Mouse (Mus musculus): ENCODE results near the gene Pcyt2. TPM values are rescaled to one million over a fixed set of nuclear protein-coding genes. Genes with fewer than 3 reads are reported as not detected.

The Pcyt2 gene
- polyA plus RNA-seq, 1 experiment from 2014 or later: 167 TPM

DNA sequence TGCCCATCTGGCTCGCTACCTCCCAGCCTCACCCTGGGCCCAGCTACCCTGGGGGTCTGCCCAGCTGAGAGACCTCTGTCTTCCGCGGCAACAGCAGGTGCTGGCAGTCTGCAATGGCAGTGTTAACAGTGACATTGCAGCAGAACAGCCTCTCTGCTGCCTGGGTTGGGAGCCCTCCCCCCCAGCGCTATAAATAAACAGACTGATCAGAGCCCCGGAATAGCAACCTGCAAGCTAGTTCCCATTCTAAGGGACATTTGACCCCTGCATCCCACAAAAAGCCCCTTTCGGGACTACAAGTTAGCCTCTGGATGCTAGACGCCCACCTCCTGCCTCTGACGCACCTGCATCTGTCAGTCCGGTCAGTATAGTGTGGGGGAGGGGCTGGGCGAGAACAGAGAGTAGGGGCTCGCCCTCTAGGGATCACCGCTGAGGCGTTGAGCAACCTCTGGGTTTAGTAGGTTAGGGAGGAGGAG lies 30.3 kb upstream of the Pcyt2 start, which contains the start of gene Myadml2:
Myadml2 (minus strand) TSS at position 158 of the 476 bp plus-strand sequence.
- Histone ChIP-seq H3K4me3 (peak within 1 kb of the TSS; percentile 22), H3K4me2 (peak within 1 kb of the TSS; percentile 53), H3K9me3 (no peaks in the 10 kb centered on the region), H3K27ac (replicated peaks) (no peak within 1 kb of the TSS), H3K4me1 (replicated peaks) (peaks cover 17% of the 10 kb centered on the region), H3K36me3 (no peaks in the 10 kb centered on the region), H3K9ac (peak within 1 kb of the TSS; percentile 65), H3K27me3 (no peaks in the 10 kb centered on the region)
- WGBS: 5% methylated on average over 13 of the region's 13 CpGs
- no peak for ATAC-seq (ENCODE audit: low read depth)

DNA sequence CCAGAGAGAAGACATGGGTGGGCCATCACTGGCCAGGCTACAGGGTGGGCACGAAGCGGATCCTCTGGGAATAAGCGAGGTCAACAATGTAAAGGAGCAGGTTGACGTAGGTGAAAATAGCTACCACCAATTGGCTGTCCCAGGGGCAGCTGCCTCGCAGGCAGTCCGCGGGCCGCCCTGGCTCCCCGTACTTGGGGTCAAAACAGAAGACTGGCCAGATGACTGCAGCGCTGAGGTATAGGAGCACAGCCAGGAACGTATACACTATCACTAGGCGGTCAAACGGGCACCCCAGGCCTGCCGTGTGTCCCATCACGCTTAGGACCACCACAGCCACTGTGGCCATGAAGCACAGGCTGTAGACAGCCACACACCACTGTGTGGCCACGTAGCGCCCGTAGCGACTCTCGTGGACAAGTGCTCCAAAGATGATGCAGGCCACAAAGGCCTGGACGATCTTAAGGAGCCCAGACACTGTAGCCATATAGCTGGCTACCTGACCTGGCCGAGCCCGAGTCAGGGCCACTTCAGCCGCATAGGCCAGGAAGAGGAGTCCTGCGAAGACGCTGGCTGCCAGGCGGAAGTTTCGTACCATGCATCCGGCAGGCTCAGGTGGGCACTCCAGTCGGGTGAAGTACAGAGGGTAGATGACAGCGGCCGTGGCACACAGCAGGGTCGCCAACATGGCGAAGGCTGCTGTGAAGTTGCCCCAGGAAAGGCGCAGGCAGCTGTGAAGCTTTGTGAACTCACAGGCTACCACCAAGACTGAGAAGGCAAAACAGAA lies 29.5 kb upstream of the Pcyt2 start:
- no peaks in the 10 kb centered on the region for H3K9me3 ChIP-seq
- H3K4me2 ChIP-seq: peak overlapping the region; percentile 53; the same call in 1 of the 2 replicates
- H3K36me3 ChIP-seq: no peaks in the 10 kb centered on the region
- 85% methylated on average over 35 of the region's 35 CpGs for WGBS
- ATAC-seq (ENCODE audit: low read depth): no peak
- H3K27me3 ChIP-seq: 0 out of 2 replicates have a peak, but pooled peaks cover 2% of the 10 kb centered on the region
- H3K9ac ChIP-seq: peak overlapping the region; percentile 65; the same call in 1 of the 2 replicates
- H3K4me1 ChIP-seq (replicated peaks): peaks cover 25% of the 10 kb centered on the region
- H3K27ac ChIP-seq (replicated peaks): no peak overlapping the region
- H3K4me3 ChIP-seq: no peak overlapping the region

DNA sequence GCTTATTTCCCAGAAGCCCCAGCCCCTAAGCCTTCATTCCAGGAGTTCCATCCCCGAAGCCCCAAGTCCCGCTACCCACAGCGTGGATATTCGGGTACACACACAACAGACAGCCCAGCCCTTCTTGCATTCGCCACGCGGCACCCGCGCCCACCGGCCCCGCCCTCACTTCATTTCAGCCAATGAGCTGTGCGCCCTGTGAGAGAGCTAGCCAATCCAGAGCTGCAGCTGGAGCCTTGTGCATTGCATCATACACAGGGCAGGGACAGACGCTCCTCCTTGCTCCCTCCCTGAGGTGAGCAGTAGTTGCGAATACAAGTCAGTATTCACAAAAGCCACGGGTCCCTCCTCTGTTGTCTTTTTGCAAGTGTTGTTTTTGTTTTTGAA lies 25.9 kb upstream of the Pcyt2 start, which contains the start of gene Pycr1:
Pycr1 (minus strand) TSS at position 169 of the 387 bp plus-strand sequence.
- Histone ChIP-seq H3K27me3 (0 out of 2 replicates have a peak, but pooled peaks cover 4% of the 10 kb centered on the region), H3K9me3 (no peaks in the 10 kb centered on the region), H3K36me3 (no peaks in the 10 kb centered on the region), H3K4me1 (replicated peaks) (peaks cover 27% of the 10 kb centered on the region), H3K27ac (replicated peaks) (peak within 1 kb of the TSS; percentile 34; the same call in 1 of the 2 replicates), H3K4me3 (peak within 1 kb of the TSS; percentile 49), H3K4me2 (peak within 1 kb of the TSS; percentile 82), H3K9ac (peak within 1 kb of the TSS; percentile 78)
- WGBS: 0% methylated on average over 15 of the region's 15 CpGs
- ATAC-seq (ENCODE audit: low read depth): peak; percentile 99

DNA sequence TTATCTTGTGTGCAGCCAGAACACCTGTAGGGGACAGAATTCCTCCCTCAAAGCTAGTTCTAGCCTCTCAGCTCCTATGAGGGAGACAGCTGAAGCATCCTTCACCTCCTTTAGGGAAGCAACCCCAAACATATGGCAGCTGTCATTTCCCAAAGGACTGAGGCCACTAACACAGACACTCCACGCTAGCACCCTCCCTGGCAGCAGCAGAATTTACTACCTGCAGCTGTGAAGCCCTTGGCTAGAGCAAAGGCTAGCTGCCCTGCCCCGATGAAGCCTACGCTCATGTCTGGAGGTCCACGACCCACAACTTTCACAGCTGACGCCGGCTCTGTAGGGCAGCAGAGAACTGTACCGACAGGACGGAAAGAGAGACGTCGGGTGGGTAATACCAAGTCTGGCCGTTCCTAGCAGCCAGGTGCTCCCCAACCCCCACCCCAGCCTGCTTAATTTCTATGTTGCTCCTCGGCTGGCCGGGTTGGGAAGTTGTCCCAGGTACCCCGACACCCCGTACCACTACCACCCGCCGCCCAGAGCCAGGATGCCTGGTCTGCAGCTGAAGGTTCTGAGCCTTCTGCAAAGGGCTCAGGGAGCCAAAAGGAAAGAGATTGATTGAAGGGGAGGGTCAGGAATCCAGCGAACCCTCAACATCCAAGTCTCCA lies 25.3 kb upstream of the Pcyt2 start:
- Histone ChIP-seq H3K4me2 (peak overlapping the region; percentile 82), H3K9ac (peak overlapping the region; percentile 78), H3K27me3 (0 out of 2 replicates have a peak, but pooled peaks cover 4% of the 10 kb centered on the region), H3K9me3 (no peaks in the 10 kb centered on the region), H3K4me1 (replicated peaks) (peaks cover 24% of the 10 kb centered on the region), H3K27ac (replicated peaks) (peak overlapping the region; percentile 34; the same call in 1 of the 2 replicates), H3K4me3 (peak overlapping the region; percentile 49), H3K36me3 (no peaks in the 10 kb centered on the region)
- under 1% methylated on average over 18 of the region's 18 CpGs for WGBS
- peak; percentile 64 for ATAC-seq (ENCODE audit: low read depth)

DNA sequence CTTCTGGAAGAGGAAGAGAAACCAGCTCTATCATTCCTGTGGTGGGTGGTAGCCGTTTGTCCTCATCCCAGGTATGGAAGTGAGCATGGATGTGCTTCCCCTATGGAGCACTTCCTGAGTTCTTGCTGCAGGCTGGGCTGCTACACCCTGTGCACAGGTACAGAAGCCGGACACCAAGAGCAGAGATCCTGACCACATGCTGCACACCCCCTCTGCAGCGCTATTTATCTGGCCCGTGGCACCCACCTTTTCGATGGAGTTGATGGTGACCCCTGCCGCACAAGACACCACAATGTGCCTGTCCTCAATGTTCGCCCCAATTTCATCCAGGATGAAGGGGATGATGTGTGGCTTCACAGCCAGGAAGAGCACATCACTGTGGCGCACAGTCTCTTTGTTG lies 24.1 kb upstream of the Pcyt2 start:
- no peaks in the 10 kb centered on the region for H3K36me3 ChIP-seq
- H3K27ac ChIP-seq (replicated peaks): no peak overlapping the region
- WGBS: 77% methylated on average over 8 of the region's 8 CpGs
- ATAC-seq (ENCODE audit: low read depth): no peak
- 0 out of 2 replicates have a peak, but pooled peaks cover 4% of the 10 kb centered on the region for H3K27me3 ChIP-seq
- H3K4me2 ChIP-seq: peak overlapping the region; percentile 82; the same call in 1 of the 2 replicates
- H3K9ac ChIP-seq: peak overlapping the region; percentile 78; the same call in 1 of the 2 replicates
- H3K9me3 ChIP-seq: no peaks in the 10 kb centered on the region
- no peak overlapping the region for H3K4me3 ChIP-seq
- peaks cover 17% of the 10 kb centered on the region for H3K4me1 ChIP-seq (replicated peaks)

DNA sequence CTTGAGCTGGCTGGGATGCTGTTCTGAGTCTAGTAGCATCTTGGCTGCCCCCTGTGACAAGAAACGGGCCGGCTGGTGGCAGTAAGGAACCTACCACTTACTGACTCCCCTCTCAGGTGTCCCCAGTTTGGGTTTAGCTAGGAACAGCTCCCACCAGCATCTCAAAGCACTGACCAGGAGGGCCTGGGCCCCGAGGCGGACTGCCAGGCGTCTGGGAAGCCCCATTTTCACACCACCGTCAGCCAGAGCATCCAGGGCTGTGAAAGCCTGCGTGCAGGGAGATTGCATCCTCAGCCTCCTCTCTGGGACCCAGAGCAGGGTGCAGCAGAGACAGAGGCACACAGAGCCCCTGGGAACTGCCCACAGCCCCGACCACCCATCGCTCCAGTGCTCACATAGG lies 23.5 kb upstream of the Pcyt2 start:
- H3K4me1 ChIP-seq (replicated peaks): peaks cover 17% of the 10 kb centered on the region
- H3K9ac ChIP-seq: peak overlapping the region; percentile 34
- H3K4me2 ChIP-seq: no peak overlapping the region
- ATAC-seq (ENCODE audit: low read depth): no peak
- no peak overlapping the region for H3K27ac ChIP-seq (replicated peaks)
- H3K36me3 ChIP-seq: no peaks in the 10 kb centered on the region
- H3K4me3 ChIP-seq: no peak overlapping the region
- H3K27me3 ChIP-seq: 0 out of 2 replicates have a peak, but pooled peaks cover 4% of the 10 kb centered on the region
- WGBS: 64% methylated on average over 9 of the region's 9 CpGs
- H3K9me3 ChIP-seq: no peaks in the 10 kb centered on the region

DNA sequence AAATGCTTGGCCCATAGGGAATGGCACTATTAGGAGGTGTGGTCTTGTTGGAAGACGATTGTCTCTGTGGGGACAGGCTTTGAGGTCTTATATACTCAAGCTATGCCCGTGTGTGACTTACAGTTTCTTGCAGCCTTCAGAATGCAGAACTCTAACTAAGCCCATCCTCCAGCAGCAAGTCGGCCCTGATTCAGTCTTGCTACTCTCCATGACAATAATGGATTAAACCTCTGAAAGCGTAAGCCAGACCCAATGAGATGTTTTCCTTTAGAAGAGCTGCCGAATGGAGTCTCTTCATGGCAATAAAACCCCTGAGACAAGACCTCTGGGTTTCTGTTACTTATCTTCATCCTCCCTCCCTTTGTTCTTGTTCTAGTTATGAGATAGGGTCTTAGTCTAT lies 17.1 kb upstream of the Pcyt2 start:
- no peak overlapping the region for H3K4me2 ChIP-seq
- H3K27me3 ChIP-seq: no peaks in the 10 kb centered on the region
- 83% methylated on average over 5 of the region's 5 CpGs for WGBS
- no peaks in the 10 kb centered on the region for H3K36me3 ChIP-seq
- H3K27ac ChIP-seq (replicated peaks): no peak overlapping the region
- no peaks in the 10 kb centered on the region for H3K9me3 ChIP-seq
- peaks cover 29% of the 10 kb centered on the region for H3K4me1 ChIP-seq (replicated peaks)
- no peak overlapping the region for H3K4me3 ChIP-seq
- no peak for ATAC-seq (ENCODE audit: low read depth)
- no peak overlapping the region for H3K9ac ChIP-seq

DNA sequence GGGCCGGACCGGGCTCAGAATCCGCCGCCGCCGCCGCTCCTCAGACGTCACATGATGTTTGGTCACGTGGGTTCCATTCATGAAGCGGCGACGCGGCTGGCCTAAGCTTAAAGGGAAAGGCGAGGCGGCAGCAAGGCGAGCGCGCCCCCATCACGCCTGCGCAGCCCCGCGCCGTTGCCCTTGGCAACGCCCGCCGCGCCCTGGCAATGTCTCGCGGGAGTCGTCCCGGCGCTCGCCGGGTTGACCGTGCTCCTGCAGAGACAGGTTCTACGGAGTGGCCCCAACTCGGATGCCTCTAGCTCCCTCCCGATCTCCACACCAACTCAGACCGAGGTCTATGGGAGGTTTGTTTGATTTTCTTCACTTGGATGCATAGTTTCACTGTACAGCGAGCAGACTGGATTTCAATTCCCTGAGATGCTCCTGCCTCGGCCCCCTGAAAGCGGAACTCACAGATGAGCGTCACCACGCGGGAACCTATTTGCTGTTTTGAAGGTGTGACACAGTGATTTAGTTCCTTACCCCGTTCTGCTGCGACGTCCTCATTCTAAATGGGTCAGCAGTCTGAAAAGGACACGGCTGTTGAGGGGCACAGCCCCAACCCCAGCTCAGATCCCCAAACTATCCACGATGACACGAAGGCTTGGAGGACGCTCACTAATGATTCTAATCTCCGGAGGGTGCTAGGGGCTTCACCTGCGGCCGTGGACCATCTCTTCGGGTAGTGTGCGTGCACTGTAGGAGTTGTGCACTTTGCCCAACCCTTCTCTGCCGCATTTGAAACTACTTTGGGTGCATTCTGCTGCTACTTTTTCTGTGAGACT lies 16.0 kb upstream of the Pcyt2 start, which contains the start of gene Mafg:
Mafg (minus strand) TSS at position 81 of the 824 bp plus-strand sequence.
- Histone ChIP-seq H3K4me3 (peak within 1 kb of the TSS; percentile 92), H3K9me3 (no peaks in the 10 kb centered on the region), H3K4me1 (replicated peaks) (peaks cover 35% of the 10 kb centered on the region), H3K27me3 (no peaks in the 10 kb centered on the region), H3K4me2 (peak within 1 kb of the TSS; percentile 95), H3K9ac (peak within 1 kb of the TSS; percentile 96), H3K36me3 (peaks cover 9% of the 10 kb centered on the region), H3K27ac (replicated peaks) (peak within 1 kb of the TSS; percentile 88)
- peak; percentile 90 for ATAC-seq (ENCODE audit: low read depth)
- 10% methylated on average over 58 of the region's 58 CpGs for WGBS

DNA sequence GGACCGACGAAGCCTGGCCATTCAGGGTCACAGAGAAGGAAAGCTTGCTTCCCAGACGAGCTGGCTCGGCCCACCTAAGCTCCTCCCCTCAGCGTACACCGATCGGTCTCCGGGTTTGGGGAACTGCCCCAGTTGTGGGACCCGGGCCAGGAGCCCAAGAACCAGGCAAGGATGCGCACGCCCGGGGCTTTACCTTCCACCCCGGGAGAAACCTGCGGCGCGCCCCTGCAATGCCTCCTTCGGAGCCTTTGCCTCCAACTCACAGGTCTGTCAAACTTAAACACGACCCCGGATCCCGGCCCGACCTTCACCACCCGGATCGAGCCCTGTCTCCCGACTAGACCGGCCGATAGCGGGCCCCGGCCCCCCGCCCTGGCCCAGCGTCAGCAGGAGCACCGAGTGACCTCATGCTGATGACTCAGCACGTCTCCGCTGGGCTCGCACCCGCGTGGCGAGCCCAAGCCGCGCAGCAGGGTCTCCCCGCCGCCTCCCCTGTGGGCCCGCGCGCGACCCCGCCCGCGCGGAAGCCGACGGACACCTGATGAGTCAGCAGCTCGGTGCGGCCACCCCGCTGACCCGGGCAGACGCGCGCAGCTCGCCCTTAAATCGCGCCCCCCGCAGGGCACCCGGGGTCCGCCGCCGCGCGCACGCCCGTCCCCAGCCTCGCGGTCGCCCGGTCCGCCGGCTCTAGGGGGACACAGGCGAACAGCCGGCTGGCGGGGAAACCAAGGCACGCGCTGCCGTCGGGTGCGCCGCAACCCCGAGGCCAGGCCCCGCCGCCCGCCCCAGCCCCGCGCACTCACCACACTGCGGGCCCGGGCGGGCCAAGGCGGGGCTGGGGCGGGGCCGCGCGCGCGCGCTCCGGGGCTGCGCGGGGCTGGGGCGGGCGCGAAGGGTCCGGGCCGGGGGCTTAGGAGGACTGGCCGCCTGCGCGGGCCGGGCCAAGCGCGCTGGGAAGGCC lies 15.1 kb upstream of the Pcyt2 start:
- peaks cover 15% of the 10 kb centered on the region for H3K36me3 ChIP-seq
- H3K4me2 ChIP-seq: peak overlapping the region; percentile 95
- H3K4me3 ChIP-seq: peak overlapping the region; percentile 92
- peak overlapping the region; percentile 88 for H3K27ac ChIP-seq (replicated peaks)
- WGBS: 1% methylated on average over 89 of the region's 116 CpGs
- peak overlapping the region; percentile 96 for H3K9ac ChIP-seq
- no peaks in the 10 kb centered on the region for H3K27me3 ChIP-seq
- peaks cover 35% of the 10 kb centered on the region for H3K4me1 ChIP-seq (replicated peaks)
- peak; percentile 85 for ATAC-seq (ENCODE audit: low read depth)
- H3K9me3 ChIP-seq: no peaks in the 10 kb centered on the region

DNA sequence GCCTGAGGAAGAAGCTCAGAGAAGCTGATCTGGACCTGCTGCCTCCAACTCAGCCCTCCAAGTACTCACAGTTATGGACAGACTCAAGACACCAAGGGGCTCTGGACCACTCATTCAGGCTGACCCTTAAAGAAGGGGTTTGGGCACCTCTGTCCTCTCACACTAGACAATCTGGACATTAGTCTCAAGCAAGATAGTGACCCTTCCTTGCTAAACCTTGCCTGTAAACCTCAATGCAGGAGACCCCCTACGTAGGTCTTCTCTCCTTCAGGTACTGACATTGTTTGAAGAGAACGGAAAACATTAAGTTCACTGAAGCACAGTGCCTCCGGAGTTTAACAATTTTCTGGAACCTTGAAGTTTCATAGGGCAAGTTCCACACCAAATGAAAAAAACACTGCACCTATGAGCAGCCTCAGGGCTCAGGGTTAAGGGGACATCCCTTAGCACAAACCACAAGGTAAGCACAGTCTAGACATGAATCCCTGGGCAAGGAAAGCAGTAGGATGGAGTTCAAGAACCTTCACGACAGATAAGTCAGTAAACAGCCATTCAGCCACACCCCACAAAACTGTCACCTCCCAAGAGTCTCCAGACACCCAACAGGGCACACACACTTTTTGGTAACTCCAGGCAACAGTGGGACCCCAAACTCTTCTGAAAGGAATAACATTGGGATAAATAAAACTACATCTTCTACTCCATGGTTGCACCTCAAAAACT lies 14.2 kb upstream of the Pcyt2 start:
- Histone ChIP-seq H3K4me1 (replicated peaks) (peaks cover 35% of the 10 kb centered on the region), H3K27me3 (no peaks in the 10 kb centered on the region), H3K4me2 (peak overlapping the region; percentile 95), H3K27ac (replicated peaks) (peak overlapping the region; percentile 88), H3K9ac (peak overlapping the region; percentile 96), H3K4me3 (peak overlapping the region; percentile 92), H3K9me3 (no peaks in the 10 kb centered on the region), H3K36me3 (peaks cover 24% of the 10 kb centered on the region)
- no peak for ATAC-seq (ENCODE audit: low read depth)
- WGBS: 66% methylated on average over 4 of the region's 4 CpGs
